Mouse (Mus musculus) retina, postnatal 7 days (tissue): ENCODE data around the gene Cdk2ap1.
"Not testable (repeated sequence)": the region's sequence is repeated elsewhere in the genome, so short reads cannot be mapped to it uniquely, and the experiment has no call there.

Experiments
- DNase-seq: peaks from one replicate; pipeline ENCODE4 v3.0.0-alpha.2; 2012; ENCODE audit warnings: low read depth, low spot score

The Cdk2ap1 gene

GRCm38 (mm10) chr5:124351604-124352003 is 11.3 kb downstream of the Cdk2ap1 start:
- DNase-seq: no peak

DNA sequence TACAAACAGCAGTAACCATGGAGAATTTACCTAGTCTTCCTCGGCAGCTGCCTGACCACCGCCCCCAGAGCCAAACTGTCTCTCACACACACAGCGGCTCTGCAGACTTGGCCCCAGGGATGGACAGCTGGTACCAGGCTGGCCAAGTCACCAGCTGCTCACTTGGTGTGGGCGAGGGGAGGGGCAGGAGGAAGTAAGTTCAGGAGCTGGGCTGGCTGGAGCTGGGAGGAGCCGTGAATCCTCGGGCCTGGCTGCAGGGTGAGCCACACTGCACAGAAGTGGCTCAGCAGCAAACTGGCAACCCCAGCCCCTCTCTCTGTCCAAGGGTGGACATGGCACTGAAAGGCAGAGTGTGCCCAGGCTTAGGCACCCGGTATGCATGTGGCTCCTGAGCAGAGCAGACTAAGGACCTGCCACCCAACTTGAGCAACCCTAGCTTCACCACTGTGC is 11.7 kb downstream of the Cdk2ap1 start:
- peak; percentile 71 for DNase-seq

GRCm38 (mm10) chr5:124350350-124350749 is 12.5 kb downstream of the Cdk2ap1 start:
- no peak for DNase-seq

GRCm38 (mm10) chr5:124349196-124349595 is 13.7 kb downstream of the Cdk2ap1 start:
- DNase-seq: no peak

- no peak for DNase-seq
These were observed 20.0 kb downstream of the Cdk2ap1 start for GRCm38 (mm10) chr5:124342897-124343296.

DNA sequence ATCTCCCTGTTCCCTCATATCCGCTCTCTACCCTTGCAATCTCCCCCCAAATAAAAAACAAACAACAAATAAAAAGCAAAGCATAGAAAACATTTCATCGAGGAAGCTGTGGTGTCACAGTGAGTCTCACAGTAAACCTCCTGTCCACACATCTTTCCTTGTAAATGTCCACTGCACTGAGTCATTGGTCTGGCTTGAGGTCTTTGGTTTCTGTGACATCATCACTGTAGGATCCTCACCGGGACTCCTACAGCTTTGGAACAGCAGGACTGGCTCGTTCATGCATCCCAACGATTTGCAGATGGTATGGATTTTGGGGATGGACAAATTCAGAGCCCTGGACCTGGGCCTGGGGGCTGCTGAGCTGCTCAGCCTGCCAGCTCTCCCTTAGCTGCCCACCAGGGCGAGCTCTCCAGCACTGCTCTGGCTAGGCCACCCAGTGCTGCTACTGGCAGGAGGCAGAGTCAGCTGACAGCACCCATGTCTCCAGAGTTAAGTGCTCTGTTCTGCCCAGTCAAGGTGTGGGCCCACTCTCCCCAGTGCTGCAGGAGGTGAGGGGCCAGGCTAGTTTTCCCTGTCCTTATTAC is 21.0 kb downstream of the Cdk2ap1 start:
- not testable (repeated sequence) for DNase-seq

GRCm38 (mm10) chr5:124338791-124339190 is 24.1 kb downstream of the Cdk2ap1 start:
- DNase-seq: no peak

- DNase-seq: no peak
These were observed 25.0 kb downstream of the Cdk2ap1 start for GRCm38 (mm10) chr5:124337909-124338308.

DNA sequence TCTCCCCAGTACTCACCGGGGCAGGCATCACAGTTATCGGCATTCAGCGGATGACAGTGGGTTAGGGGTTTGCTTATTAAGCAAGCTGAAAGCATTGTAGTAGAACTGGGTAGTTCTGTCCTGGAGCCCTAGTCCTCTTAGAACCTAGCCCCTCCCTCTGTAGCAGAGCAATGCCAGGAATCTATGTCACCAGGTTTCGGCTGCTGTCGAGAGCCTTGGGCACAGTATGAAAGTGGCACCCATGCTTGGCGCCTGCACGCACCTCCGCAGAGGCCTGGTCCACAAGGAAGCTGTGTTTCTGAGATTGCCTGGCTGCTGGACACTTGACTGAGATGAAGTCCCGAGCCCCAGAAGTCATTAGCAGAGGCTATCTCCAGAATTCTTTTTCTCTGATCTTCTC is 25.8 kb downstream of the Cdk2ap1 start:
- DNase-seq: no peak

- no peak for DNase-seq
These were observed 28.5 kb downstream of the Cdk2ap1 start for GRCm38 (mm10) chr5:124334392-124334791.

DNA sequence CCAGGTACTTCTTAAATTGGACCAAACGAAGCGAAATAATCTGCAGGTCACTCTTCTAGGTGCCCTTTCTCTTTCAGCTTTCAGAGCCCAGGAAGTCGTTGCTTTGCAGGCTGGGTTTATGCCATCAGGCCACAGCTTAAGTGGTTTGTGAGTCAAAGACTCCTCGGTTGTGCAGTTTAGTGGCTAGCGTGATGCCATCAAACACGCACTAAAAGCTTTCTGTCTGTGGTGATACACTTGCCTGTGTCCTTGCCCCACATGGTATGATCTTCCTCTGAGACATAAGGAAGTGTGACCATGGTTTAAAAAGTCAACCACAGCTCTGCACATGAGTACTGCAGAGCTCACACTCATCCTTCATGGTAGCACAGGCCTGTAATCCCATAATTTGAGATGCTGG is 32.8 kb downstream of the Cdk2ap1 start:
- DNase-seq: no peak

GRCm38 (mm10) chr5:124327510-124328364 is 35.1 kb downstream of the Cdk2ap1 start, which contains the start of the genes Mphosph9 and 2810006K23Rik:
Gene Mphosph9 (minus strand): TSS chr5:124327972.
Gene 2810006K23Rik (plus strand): TSS chr5:124328089.
- DNase-seq: peak; percentile 100

- DNase-seq: no peak
These were observed 36.1 kb downstream of the Cdk2ap1 start for GRCm38 (mm10) chr5:124326829-124327228.

- no peak for DNase-seq
These were observed 45.2 kb downstream of the Cdk2ap1 start for GRCm38 (mm10) chr5:124317648-124318047.

DNA sequence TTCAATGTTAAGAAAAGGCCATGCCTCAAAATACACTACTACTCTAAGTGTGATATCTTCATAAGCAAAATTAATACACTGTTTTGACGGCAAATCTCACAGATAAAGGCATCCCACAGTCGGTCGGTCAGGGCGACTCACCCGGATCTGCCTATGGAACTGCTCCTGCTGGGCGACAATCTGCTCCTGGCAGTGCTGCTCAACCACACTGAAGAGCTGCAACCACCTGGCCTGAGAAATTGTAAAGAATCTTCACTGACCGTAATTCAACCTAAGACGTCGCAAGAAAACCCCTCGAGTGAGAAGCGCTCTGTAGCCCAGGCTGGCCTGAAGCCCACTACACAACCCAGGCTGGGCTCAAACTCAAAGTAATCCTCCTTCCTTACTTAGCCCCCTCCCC is 46.9 kb downstream of the Cdk2ap1 start:
- DNase-seq: no peak

DNA sequence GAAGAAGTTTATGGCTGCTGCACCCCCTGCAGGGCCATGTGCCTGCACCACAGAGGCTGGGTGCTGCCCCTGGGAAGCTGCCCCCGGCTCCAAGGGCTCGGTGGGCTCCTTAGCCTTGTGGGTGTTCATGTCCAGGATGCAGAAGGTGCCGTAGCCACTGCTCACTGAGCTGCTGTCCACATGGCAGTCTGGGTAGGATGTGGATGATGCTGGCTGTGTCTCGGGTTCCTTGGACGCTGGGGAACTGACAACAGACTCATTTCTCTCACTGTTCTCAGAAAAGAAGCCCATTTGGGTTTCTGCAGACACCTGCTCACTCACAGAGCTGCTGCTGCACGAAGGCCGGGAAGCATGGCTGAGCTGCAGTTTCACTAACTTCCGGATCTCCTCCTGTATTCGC is 47.4 kb downstream of the Cdk2ap1 start:
- DNase-seq: no peak

GRCm38 (mm10) chr5:124310091-124310490 is 52.8 kb downstream of the Cdk2ap1 start:
- no peak for DNase-seq

DNA sequence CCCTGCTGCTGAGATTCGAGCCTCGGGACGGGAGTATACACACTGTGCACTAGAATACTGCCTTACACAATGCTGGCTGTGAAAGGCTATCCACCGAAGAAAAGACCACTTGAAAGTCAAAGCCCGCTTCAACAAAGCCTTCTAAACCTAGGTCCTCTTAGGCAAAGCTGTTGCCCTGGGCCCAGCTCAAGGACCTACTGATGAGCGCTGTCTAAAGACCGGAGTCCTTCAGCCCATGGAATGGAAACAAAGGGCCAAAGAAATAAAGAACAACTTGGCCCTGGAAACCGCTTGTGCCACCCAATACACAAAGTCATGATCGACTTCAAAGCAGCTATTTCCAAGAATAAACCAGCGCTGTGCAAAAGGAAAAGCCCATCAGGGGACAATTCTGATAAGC is 53.7 kb downstream of the Cdk2ap1 start:
- DNase-seq: no peak

- DNase-seq: not testable (repeated sequence)
These were observed 60.0 kb downstream of the Cdk2ap1 start for GRCm38 (mm10) chr5:124302853-124303252.

GRCm38 (mm10) chr5:124300132-124300531 is 62.8 kb downstream of the Cdk2ap1 start:
- DNase-seq: no peak

DNA sequence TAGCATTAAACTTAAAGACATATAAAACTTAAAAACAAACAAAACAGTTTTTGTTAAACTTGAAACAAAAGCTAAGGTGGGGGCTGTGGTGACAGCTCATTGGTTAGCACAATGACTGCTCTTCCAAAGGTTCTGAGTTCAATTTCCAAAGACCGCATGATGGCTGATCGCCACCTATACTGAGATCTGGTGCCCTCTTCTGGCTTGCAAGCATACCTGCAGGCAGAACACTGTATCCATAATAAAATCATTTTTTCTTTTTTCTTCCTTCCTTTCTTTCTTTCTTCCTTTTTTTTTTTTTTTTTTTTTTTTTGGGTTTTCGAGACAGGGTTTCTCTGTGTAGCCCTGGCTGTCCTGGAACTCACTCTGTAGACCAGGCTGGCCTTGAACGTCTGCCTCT is 63.6 kb downstream of the Cdk2ap1 start:
- not testable (repeated sequence) for DNase-seq

- no peak for DNase-seq
These were observed 66.4 kb downstream of the Cdk2ap1 start for GRCm38 (mm10) chr5:124296475-124296874.
